Mouse (Mus musculus) cerebellum, adult 8-10 months (tissue): ENCODE results near the gene St6galnac3.

Experiments
- DNase-seq: peaks from one replicate; pipeline ENCODE4 v3.0.0; 2022

St6galnac3 gene

DNA sequence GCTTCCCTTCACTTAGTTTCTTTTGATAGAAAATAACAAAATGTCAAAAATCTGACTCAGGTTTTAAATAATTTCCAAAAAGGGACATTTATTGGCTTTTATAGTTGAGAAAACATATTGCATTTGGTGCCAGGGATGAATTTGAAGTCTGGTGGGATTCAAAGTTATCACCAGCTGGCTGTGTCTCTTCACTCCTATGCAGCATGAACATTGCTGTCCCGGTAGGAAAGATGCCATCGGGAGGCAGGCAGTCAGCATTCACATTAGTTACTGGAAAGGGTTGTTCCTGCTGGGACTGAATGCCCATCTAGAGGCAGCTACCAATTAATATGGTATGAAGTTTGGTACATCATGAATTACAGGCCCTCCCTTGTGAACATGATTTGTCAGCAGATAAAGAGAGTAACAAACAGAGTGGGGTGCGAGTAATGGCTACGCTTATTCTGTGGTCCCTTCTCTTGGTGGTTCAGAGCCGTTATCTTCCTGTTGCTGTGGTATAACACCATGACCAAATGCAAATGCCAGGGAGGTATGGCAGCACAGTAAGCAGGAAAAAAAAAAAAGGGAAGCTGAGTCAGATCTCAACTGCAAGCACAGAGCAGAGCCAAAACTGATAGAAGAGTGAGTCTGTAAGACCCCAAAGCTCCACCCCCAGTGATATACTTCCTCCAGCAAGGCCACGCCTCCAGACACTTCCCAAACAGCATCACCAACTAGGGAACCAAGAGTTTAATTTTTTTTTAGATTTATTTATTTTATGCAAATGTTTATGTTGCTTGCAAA lies 535.1 kb downstream of the St6galnac3 start:
- DNase-seq = no peak

DNA sequence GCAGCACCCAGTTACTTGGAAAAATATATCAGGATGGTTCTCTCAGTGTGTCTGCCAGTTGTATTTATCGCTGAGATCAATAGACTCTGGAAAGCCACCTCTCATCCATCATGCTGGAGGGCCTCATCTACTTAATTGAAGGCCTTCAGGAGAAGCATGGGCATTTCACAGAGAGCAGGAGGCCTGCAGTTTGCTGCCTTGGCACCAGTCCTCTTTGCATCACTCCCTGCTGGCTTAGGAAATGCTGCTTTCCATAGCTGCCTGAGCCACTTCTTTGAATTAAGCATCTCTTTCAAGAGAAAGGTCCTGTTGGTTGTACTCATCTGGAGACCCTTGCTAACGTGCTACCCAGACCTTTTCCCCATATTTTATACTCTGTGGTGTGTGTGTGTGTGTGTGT lies 536.8 kb downstream of the St6galnac3 start:
- no peak for DNase-seq

DNA sequence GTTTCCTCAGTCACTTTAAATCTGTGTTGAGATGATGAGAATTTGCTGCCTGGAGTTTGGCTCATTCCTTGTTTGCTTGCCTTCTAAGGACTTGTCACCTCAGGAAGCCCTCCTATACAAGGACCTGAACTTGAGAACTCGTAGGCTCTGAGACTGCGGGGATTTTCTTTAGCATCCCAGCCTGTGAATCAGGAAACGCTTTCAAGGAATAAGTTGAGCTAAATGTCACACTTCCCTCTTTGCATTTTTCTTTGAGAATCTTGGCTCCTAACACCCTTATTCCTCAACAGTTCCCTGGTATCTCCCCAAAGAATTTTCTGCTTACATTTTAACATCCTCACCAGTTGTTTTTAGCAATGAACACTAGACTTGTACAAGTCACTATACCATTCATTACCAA lies 539.9 kb downstream of the St6galnac3 start:
- no peak for DNase-seq

DNA sequence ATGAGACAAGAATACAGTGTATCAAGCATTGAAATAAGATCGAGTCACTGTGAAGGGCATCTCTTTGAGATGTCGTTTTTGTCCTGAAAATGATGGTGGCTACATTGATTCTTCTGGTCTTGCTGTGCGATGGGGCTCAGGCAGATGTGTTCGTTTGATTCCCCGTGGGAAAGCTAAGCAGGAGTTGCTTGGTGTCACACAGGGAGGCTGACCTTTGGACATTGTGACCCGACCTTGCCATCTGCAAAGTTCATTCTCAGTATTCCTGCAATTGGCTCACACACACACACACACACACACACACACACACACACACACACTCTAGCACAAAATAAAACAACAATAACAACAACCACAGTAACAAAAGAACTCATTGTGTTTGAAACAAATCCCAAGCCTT lies 543.7 kb downstream of the St6galnac3 start:
- no peak for DNase-seq

DNA sequence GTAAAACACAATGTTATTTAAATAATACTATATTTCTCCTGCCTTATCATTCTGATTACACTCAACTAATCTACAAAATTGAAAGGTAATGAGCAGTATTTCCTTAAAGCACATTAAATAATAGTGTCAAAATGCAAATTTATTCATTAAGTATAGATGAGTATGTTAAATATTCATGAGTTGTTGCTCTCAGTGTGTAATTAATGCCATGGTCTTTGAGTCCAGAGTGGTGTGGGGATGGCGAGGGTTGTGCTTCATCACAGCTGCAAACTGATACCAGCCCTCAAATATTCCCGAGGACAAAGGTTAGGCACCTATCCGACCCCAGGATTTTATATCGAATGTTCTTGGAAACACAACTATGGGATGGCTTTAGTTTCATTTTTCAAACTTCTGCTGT lies 548.2 kb downstream of the St6galnac3 start:
- DNase-seq = no peak

DNA sequence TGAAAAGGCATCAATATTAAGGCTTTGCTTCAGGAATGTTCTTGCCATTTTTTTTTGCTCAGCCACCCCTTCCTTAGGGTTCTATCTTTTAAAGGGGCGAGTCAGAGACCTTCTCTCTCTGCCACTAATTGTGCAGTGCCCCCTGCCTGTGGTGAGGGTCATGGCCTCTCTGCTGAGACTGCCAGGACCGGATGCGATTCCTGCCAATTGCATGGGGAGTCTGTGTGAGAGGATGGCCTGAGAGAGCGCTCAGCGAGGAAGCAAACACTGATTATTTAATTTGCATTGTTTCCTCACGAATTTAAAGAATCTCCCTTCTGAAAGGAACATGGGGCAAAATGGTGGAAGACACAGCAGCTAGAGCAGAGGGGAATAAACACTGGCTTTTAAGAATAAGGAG lies 548.6 kb downstream of the St6galnac3 start:
- no peak for DNase-seq

DNA sequence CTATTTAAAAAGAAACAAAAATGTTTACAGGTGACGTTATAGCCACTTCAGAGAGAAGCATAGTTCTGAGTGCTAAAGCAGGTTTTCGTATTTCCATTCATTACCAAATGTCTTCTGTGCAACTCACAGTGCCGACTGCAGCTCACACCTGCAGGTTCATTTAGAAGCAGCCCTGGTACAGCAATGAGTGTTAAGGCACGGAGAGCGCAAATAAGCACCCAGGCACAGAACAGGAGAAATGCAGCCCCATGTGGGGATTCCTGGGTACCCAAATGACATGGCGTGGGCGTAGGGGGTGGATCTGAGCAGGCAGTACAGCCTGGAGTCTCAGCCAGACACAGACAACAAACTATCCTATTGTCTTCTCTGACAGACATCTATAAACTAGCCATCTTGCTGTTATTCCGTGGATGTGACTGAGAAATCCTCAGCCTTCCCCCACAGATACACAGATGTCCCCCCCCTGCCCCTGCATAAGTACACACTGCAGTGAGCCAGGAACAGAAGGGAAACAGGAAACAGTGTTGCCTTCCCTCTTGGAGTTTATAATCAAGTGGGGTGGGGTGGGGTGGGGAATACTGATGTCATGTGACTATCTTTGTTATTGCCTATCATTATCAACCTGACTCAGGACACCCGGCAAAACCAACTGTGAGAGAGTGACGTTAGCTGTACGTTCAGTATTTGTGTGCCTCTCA lies 550.5 kb downstream of the St6galnac3 start:
- DNase-seq = no peak

DNA sequence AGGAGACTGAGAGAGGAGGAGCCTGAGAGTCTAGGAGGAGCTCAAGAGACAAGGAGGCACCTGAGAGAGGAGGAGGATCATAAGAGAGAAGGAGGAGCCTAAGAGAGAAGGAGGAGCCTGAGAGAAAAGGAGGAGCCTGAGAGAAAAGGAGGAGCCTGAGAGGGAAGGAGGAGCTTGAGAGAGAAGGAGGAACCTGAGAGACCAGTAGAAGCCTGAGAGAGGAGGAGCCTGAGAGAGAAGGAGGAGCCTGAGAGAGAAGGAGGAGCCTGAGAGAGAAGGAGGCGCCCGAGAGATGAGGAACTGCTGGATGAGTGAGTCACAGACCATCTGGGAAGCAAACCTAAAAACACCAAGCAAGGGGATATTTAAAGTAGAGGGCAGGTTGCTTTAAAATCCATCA lies 551.4 kb downstream of the St6galnac3 start:
- DNase-seq = no peak

DNA sequence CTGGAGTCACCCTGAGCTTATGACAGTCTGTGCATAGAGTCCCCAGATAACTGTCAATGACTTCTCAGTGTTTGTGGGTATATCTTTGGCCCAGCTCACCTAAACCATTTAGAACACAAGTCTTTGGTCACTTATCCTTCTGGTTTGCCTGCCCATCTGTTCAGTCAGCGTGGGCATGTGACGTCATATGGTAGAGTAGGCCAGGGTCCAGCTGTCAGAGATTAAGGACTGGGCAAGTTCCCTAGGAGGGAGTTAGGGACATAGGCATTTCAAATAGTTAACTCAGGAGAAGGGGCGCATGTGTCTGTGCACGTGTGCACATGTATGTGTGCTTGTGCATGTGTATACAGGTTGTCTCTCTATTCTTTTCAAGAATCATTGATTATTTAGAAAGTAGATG lies 554.8 kb downstream of the St6galnac3 start:
- DNase-seq = no peak

DNA sequence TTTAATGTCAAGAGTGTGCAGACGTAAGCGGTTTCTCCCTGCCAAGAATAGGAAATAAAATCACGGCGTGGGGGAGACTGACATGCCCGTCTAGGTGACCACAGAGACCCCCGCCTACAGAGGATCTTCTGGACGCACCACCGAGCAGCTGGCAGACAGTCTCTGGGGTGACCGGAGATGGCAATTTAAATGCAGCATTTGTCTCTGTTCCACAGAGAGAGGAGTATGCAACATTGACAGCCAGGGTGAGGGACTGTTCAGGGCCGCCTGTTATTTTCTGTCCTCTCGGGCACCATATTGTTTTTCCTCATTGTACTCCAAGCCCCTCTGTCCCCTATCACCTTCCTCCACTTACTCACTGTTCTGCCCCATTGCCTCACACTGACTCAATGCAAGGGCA lies 555.2 kb downstream of the St6galnac3 start:
- no peak for DNase-seq

DNA sequence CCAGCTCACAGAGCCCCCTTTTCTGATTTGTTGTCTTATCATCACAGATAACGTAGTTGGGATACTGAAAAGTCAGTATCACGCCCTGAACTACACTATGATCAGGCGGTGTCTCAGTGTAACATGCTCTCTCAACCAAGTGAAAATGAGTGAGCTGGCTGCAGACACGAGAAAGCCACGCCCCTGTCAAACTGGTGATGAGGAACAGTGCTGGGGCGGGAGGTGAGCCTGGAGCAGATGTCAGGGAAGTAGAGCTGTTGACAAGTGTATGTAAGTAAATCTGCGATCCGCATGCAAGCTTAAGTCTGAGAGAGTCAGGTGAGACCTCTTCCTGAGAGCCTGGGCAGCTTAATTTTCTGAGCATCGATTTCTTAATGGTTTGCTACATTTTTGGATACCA lies 563.3 kb downstream of the St6galnac3 start:
- no peak for DNase-seq

DNA sequence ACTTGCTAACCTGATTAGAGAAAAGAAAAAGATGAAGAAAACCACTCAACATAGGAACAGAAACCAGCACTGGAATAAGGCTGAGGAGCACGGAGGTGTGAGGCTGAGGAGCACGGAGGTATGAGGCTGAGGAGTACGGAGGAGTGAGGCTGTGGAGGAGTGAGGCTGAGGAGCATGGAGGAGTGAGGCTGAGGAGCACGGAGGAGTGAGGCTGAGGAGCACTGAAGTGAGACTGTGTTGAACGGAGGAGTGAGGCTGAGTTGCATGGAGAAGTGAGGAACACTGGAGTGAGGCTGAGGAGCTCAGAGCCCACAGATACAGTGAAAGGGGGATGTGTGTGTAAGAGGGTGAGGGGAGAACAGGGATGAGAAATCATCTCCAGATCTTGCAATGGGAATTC lies 564.3 kb downstream of the St6galnac3 start:
- DNase-seq = no peak

DNA sequence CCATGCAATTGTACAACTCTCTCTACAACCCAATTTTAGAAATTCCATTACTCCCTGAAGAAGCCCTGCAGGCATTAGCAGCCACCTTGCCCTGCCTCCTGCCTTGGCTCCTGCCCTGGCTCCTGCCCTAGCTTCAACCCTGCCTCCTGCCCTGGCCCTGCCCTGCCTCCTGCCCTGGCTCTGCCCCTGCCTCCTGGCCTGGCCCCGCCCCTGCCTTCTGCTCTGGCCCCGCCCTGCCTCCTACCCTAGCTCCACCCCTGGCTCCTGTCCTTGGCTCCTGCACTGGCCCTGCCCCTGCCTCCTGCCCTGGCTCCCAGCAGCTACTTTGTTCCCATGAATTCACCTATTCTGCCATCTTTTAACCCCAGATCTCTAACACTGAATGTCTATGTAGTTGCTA lies 576.1 kb downstream of the St6galnac3 start:
- DNase-seq = no peak
